Mouse (Mus musculus): ENCODE data around the gene Phf23. TPM values are rescaled to one million over a fixed set of nuclear protein-coding genes. Genes with fewer than 3 reads are reported as not detected.
"Not testable (repeated sequence)": the region's sequence is repeated elsewhere in the genome, so short reads cannot be mapped to it uniquely, and the experiment has no call there.

Gene Phf23
- total RNA-seq (2021): 10 to 100 TPM; 15.0 to 16.1 TPM
- long read RNA-seq, experiment 1, partial matches to known transcripts: 0 of 9 reads
- long read RNA-seq, experiment 1, other reads (novel, unspliced or antisense): 4 of 9 reads
- long read RNA-seq, experiment 2, transcript Phf23-201 (5 exons, 2,006 nt): major isoform, 11 of 15 reads
- long read RNA-seq, experiment 2, partial matches to known transcripts: 1 of 15 reads
- long read RNA-seq, experiment 2, other reads (novel, unspliced or antisense): 2 of 15 reads

DNA sequence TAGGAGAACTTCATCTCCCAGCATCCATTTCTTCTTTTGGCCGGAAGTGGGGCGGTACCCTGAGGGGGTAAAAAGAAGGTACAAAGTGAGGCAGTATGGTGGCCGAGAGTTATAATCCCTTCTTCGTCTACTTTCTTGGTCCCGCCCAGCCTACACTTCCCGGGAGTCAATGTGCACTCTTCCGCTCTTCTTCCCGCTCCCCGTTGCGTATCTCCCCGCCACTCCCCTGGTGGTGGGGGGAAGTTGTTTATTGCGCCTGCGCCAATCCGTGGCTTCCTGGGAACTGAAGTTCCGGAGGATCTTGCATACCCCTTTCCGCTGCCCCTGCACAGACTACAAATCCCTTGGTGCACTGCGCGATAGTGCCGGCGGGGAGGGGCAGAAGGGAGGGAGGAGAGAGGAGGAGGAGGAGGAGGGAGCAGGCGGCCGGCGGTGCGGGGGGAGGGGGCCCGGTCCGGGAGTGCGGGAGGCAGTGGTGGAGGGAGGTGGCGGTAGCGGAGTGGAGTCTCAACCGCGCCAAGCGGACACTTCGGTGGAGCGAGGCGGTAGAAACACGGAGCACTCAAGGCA is at the start of gene Phf23:
Phf23 (plus strand) TSS at position 387 of the 570 bp plus-strand sequence.
- peak; percentile 99 for DNase-seq

GRCm38 (mm10) chr11:69945997-69946891 is 49.3 kb upstream of the Phf23 start:
- DNase-seq: no peak

DNA sequence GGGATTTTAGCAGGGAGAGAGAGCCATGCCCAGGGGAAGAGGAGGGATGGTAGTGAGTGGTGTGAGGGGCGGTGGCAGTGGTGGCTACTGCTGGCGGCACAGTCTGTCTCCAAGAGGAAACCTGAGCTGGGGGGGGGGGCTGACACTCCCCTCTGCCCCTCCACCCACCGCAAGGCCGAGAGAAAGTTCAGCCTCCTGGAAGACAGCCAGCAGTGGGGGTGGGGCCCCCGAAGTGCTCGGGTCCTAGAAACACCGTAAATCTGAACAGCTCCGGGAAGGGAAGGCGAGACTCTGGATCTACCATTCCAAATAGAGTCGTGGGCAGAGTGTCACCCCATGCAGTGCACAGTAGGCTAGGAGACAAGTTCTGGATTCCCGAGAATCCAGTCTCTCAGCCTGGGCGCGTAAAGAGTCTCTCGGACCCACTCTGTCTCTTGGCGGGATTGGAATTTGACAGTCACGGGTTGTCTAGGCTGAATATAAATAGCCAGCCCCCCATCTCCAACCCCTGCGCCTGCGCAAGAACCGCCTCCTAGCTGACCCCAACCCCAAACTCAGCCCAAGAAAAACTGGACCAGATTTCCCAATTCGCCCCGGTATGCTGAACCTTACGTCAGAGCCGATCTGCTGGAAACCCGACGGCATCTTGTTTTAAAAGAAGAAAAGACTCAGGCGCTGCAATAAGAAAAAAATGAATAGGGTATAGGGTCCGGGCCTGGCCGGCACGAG is 48.1 kb upstream of the Phf23 start:
- peak; percentile 84 for DNase-seq

GRCm38 (mm10) chr11:69948066-69948762 is 47.4 kb upstream of the Phf23 start, which contains the start of gene Slc2a4:
Gene Slc2a4 (minus strand): TSS chr11:69948188.
- peak; percentile 94 for DNase-seq

DNA sequence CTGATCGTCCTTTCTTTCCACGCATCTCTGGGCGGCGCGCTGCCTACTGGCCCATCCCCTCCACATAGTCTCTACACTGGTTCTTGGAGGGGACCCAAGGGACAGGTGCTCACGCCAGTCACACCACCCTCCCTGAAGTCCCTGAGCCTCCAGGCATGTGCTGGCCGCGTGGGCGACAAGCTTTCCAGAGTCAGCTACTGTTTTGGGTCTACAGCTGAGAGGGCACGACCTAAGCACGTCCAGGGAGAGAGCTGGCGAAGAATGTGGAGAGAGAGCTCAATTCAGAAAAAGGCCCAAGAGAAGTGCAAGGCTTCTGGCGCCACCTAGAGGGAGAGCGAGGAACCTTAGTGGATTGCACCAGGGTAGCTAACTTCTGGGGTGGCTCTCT is 46.8 kb upstream of the Phf23 start:
- peak; percentile 86 for DNase-seq

- no peak for DNase-seq
Measured at GRCm38 (mm10) chr11:69950807-69951459, 44.6 kb upstream of the Phf23 start.

GRCm38 (mm10) chr11:69952274-69952673 is 43.3 kb upstream of the Phf23 start:
- DNase-seq: no peak

- DNase-seq: no peak
Measured at GRCm38 (mm10) chr11:69953267-69953915, 42.2 kb upstream of the Phf23 start.

DNA sequence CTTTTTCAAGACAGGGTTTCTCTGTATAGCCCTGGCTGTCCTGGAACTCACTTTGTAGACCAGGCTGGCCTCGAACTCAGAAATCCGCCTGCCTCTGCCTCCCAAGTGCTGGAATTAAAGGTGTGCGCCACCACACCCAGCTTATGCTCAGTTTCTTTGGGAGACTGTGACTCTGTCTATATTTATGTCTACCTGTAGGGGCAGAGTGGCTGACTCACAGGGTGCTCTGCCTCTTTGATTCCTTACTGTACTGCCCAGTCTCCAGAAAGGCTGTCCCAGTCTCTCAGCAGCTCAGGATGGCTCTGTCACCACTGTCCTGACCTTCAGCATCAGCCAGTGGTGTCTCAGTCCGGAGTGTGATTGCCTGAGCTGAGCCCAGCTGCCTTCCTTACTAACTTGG is 40.0 kb upstream of the Phf23 start:
- not testable (repeated sequence) for DNase-seq

- DNase-seq: no peak
Measured at GRCm38 (mm10) chr11:69956218-69956617, 39.4 kb upstream of the Phf23 start.

- no peak for DNase-seq
Measured at GRCm38 (mm10) chr11:69960616-69961015, 35.0 kb upstream of the Phf23 start.

- no peak for DNase-seq
Measured at GRCm38 (mm10) chr11:69961841-69962240, 33.7 kb upstream of the Phf23 start.

DNA sequence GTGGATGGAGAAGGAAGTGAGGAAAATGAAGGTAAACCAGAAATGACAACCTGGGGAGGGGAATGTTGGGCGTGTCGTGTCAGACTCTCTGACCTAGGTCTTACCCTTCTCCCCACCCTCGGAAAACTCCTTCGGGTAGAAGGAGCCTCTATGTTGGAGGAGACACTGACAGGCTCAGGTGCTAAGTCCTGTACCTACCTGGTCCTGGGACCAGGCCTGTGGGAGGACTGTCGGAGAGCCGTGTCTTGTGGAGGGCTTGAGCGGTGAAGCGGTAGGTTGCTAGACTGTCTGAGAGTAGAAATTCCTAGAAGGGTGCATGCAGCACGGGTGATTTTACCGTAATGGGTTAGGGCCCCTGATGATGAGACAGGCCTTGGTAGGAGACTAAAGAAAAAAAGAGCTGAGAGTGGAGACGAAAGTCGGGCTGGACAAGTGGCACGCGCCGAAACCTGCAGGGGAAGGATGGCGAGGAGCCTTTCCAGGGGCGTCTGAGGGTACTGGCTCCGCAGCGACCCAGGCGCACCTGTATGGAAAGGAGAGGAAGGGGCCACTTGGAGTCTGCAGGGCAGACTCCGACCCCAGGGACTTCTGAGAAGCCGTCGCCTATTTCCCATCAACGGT is 30.8 kb upstream of the Phf23 start, which contains the start of gene Cldn7:
Cldn7 (plus strand) TSS at position 130 of the 621 bp plus-strand sequence.
- no peak for DNase-seq

DNA sequence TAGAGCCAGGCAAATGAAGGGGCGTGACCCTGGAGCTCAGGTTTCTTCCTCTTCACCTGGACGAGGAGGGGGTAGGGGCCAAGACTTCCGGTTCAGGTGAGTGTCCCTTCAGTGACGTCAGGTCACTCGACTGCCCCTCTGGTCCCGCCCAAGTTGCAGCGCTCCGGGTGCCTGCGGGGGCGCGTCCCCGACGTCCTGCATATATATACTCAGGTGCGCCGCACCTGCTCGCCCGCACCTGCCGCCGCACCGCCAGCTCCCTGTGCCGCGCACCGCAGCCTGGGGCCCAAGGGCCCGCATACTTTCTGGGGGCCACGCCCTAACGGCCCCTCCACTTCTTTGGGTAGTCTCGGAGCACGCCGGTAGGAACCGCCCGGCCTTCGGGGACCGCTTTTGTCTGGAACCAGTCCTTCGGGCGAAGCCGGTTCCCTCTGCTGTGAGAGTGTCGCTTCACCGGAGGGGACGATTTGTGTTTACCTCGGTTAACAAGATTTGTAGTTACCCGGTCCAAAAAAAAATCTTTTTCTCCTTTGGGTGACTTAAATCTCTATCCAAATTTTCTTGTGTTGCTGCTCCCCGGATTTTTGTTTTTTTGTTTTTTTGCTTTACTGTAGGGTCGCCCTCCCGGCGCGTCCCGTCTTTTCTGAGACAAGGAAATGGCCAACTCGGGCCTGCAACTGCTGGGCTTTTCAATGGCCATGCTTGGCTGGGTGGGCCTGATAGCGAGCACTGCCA is 30.1 kb upstream of the Phf23 start:
- DNase-seq: no peak

- no peak for DNase-seq
Measured at GRCm38 (mm10) chr11:69966006-69966859, 29.3 kb upstream of the Phf23 start.

GRCm38 (mm10) chr11:69966860-69967517 is 28.6 kb upstream of the Phf23 start:
- DNase-seq: no peak

DNA sequence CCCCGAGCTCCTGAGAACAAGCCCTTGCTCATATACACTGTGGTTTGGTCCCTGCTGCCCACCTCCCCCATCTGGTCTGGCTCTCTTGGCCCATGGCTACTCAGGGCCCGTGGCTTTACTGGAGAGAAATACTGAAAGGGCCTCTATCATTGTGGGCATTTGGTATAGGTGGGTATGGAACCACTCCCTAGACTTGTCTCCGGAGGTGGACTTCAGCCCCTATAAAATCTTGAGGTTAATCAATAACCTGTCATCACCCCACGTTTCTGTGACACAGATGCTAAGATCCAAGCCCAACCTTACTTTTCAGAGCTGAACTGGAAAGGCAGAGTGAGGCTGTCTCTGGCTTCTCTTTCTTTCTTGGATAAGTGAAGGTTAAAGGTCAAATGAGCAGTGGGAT is 26.8 kb upstream of the Phf23 start:
- DNase-seq: no peak

DNA sequence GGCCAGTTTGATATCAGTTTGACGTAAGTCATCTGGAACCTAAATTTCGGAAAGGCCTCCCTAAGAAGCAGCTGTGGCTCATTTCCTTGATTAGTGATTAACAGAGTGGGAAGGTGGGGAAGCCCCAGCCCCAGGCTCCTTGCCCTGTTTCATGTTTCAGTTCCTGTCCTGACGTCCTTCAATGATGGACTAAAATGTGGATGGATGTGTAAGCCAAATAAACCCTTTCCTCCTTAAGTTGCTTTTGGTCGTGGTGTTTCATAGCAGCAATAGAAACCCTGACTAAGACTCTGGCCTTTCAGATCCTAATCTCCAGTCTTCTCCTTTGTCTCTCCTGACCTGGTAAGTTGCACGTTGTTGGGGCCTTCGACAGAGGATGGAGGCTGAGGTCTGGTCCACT is 25.4 kb upstream of the Phf23 start:
- DNase-seq: no peak
